Mouse (Mus musculus) midbrain, postnatal 0 days (tissue): Measurements from ENCODE around the gene Gm20388. TPM values are rescaled to one million over a fixed set of nuclear protein-coding genes. Genes with fewer than 3 reads are reported as not detected.

Experiments used
- ATAC-seq: fragments of 200-750 bp; cut with Nextera tagmentation; 2 replicates; pipeline ENCODE4 v1.8.0; 2017; ENCODE audit warnings: moderate number of reproducible peaks, mild to moderate bottlenecking, moderate TSS enrichment, moderate library complexity; ENCODE audit not compliant: low FRiP score
- DNase-seq: peaks from one replicate; pipeline ENCODE4 v3.0.0-alpha.2; 2015; ENCODE audit warnings: low spot score
- H3K27ac ChIP-seq: fragments of 300-500 bp; sonication (generic); 2 replicates; pipeline ENCODE4 v1.5.1; 2014; ENCODE audit warnings: low read depth, mild to moderate bottlenecking, low read length, mixed read lengths
- H3K27me3 ChIP-seq: fragments of 300-500 bp; sonication (generic); 2 replicates; pipeline ENCODE4 v1.6.1; 2014; ENCODE audit warnings: low read length, control low read depth, mixed read lengths; ENCODE audit not compliant: insufficient read depth
- H3K36me3 ChIP-seq: fragments of 300-500 bp; sonication (generic); 2 replicates; pipeline ENCODE4 v1.6.1; 2014; ENCODE audit warnings: low read length, control low read depth, mixed read lengths; ENCODE audit not compliant: insufficient read depth
- H3K4me1 ChIP-seq: fragments of 300-500 bp; sonication (generic); 2 replicates; pipeline ENCODE4 v1.6.1; 2014; ENCODE audit warnings: mild to moderate bottlenecking, control low read depth, antibody characterized with exemption, low read length, mixed read lengths; ENCODE audit not compliant: insufficient read depth
- H3K4me2 ChIP-seq: fragments of 300-500 bp; sonication (generic); 2 replicates; pipeline ENCODE4 v1.6.1; 2014; ENCODE audit warnings: low read depth, mild to moderate bottlenecking, low read length, mixed read lengths; ENCODE audit not compliant: poor library complexity, severe bottlenecking
- H3K4me3 ChIP-seq: fragments of 300-500 bp; sonication (generic); 2 replicates; pipeline ENCODE4 v1.5.1; 2014; ENCODE audit warnings: low read depth, mild to moderate bottlenecking, low read length, moderate library complexity
- H3K9ac ChIP-seq: fragments of 300-500 bp; sonication (generic); replicated peaks from 2 replicates; pipeline ENCODE4 v1.6.1; 2014; ENCODE audit warnings: mild to moderate bottlenecking, low read length, moderate library complexity, mixed read lengths; ENCODE audit not compliant: poor library complexity, severe bottlenecking
- H3K9me3 ChIP-seq: fragments of 300-500 bp; sonication (generic); 2 replicates; pipeline ENCODE4 v1.6.1; 2016; ENCODE audit warnings: low read length, control low read depth
- CTCF ChIP-seq: IDR thresholded peaks from 2 replicates; pipeline ENCODE4 v1.5.1; 2016; ENCODE audit warnings: antibody characterized with exemption, mild to moderate bottlenecking
- WGBS: fragments of 180-500 bp; shearing (Covaris S2); extraction: QIAGEN DNeasy Blood & Tissue Kit; methylation state at CpG from one replicate; pipeline ENCODE4 v1.1.7; 2014; 5-methylcytosine and 5-hydroxymethylcytosine counted together
- polyA plus RNA-seq: library from polyadenylated mRNA; unstranded; fragments of >200 nt; fragmentation: Nextera tagmentation; extraction: Ambion mirVana; gene quantifications from 2 replicates; pipeline ENCODE4 v1.2.1, GENCODE M21; 2015
- total RNA-seq: library from RNA; depleted of rRNA; stranded (reverse); fragments of >200 nt; gene quantifications from 2 replicates; pipeline ENCODE4 v1.2.3, GENCODE M21; 2014

Gm20388 gene
- total and polyA plus RNA-seq, 2 experiments from 2014 or later, result 74.2 TPM; not detected in 1

GRCm38 (mm10) chr8:122674999-122675398 lies 2764.4 kb downstream of the Gm20388 start:
- Histone ChIP-seq H3K4me3 (0 out of 2 replicates have a peak overlapping the region, but pooled peaks have one; percentile 93), H3K9me3 (no peaks in the 10 kb centered on the region), H3K9ac (no peak overlapping the region), H3K4me1 (peaks cover 14% of the 10 kb centered on the region), H3K27ac (no peak overlapping the region), H3K4me2 (peak overlapping the region; percentile 72), H3K36me3 (no peaks in the 10 kb centered on the region), H3K27me3 (no peaks in the 10 kb centered on the region)
- DNase-seq, result no peak
- ATAC-seq, result no peak
- TF ChIP-seq CTCF, result peak; percentile 57
- WGBS, result 41% methylated on average over 7 of the region's 7 CpGs

GRCm38 (mm10) chr8:122675596-122676420 lies 2765.2 kb downstream of the Gm20388 start:
- WGBS, result 57% methylated on average over 17 of the region's 17 CpGs
- peak overlapping the region; percentile 83 for H3K9ac ChIP-seq
- H3K36me3 ChIP-seq, result no peaks in the 10 kb centered on the region
- H3K4me2 ChIP-seq, result peak overlapping the region; percentile 72
- ATAC-seq (no peak), DNase-seq (peak; percentile 58)
- H3K27me3 ChIP-seq, result no peaks in the 10 kb centered on the region
- no peak overlapping the region for H3K27ac ChIP-seq
- TF ChIP-seq CTCF, result no peak
- H3K4me1 ChIP-seq, result peaks cover 14% of the 10 kb centered on the region
- H3K9me3 ChIP-seq, result no peaks in the 10 kb centered on the region
- H3K4me3 ChIP-seq, result peak overlapping the region; percentile 93

- WGBS, result 7% methylated on average over 16 of the region's 16 CpGs
- Histone ChIP-seq H3K9ac (peak overlapping the region; percentile 83), H3K27me3 (no peaks in the 10 kb centered on the region), H3K27ac (peak overlapping the region; percentile 87), H3K4me1 (peaks cover 14% of the 10 kb centered on the region), H3K4me2 (peak overlapping the region; percentile 72), H3K4me3 (peak overlapping the region; percentile 93), H3K36me3 (no peaks in the 10 kb centered on the region), H3K9me3 (no peaks in the 10 kb centered on the region)
- DNase-seq (peak; percentile 88), ATAC-seq (no peak; the same call in 1 of the 2 replicates)
- TF ChIP-seq CTCF, result no peak
Measured at GRCm38 (mm10) chr8:122676621-122677480, 2766.2 kb downstream of the Gm20388 start.

GRCm38 (mm10) chr8:122677481-122678021 lies 2766.9 kb downstream of the Gm20388 start:
- peak overlapping the region; percentile 93 for H3K4me3 ChIP-seq
- H3K36me3 ChIP-seq, result no peaks in the 10 kb centered on the region
- peak overlapping the region; percentile 83 for H3K9ac ChIP-seq
- peaks cover 14% of the 10 kb centered on the region for H3K4me1 ChIP-seq
- WGBS, result under 1% methylated on average over 25 of the region's 35 CpGs
- TF ChIP-seq CTCF, result 0 out of 2 replicates have a peak, but pooled peaks have one; percentile 13
- no peaks in the 10 kb centered on the region for H3K27me3 ChIP-seq
- DNase-seq (no peak), ATAC-seq (peak; percentile 2)
- peak overlapping the region; percentile 72 for H3K4me2 ChIP-seq
- H3K9me3 ChIP-seq, result no peaks in the 10 kb centered on the region
- H3K27ac ChIP-seq, result peak overlapping the region; percentile 87

GRCm38 (mm10) chr8:122678061-122678895 lies 2767.6 kb downstream of the Gm20388 start:
- ATAC-seq (peak; percentile 75), DNase-seq (peak; percentile 69)
- H3K27me3 ChIP-seq, result no peaks in the 10 kb centered on the region
- peak overlapping the region; percentile 87 for H3K27ac ChIP-seq
- H3K9me3 ChIP-seq, result no peaks in the 10 kb centered on the region
- TF ChIP-seq CTCF, result peak; percentile 86
- peak overlapping the region; percentile 72 for H3K4me2 ChIP-seq
- H3K36me3 ChIP-seq, result no peaks in the 10 kb centered on the region
- peak overlapping the region; percentile 93 for H3K4me3 ChIP-seq
- H3K4me1 ChIP-seq, result peaks cover 14% of the 10 kb centered on the region
- WGBS, result under 1% methylated on average over 88 of the region's 127 CpGs
- H3K9ac ChIP-seq, result peak overlapping the region; percentile 83
